Mouse (Mus musculus) megakaryocyte, embryonic 14.5 days (primary cell): ENCODE measurements around the gene Wdr81.

Source experiments
- FLI1 ChIP-seq: IDR thresholded peaks from 2 replicates; pipeline ENCODE4 v1.6.1; 2012; ENCODE audit warnings: low read length, inconsistent platforms, mixed read lengths
- GATA1 ChIP-seq: IDR thresholded peaks from 3 replicates; pipeline ENCODE4 v1.6.1; 2012; ENCODE audit warnings: mixed read lengths, low read length, inconsistent platforms, borderline replicate concordance

DNA sequence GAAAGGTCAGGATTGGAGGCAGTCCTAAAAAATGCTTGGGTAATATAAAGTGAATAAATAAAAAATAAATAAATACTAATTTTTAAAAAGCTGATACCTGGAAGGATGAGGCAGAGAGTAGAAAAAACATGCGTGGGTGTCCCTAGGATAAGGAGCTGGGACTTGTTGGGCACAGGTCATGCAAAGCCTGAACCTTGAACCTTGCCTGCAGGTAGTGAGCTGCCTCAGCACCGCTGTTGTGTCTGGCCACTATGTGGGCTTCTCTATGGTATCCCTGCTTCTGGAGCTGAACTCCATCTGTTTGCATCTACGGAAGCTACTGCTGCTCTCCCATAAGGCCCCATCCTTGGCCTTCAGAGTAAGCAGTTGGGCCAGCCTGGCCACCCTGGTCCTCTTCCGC lies 14.7 kb upstream of the Wdr81 start:
- no peak for TF ChIP-seq GATA1
- no peak for TF ChIP-seq FLI1
